Mouse (Mus musculus) gastrocnemius, adult 8-10 months (tissue): Measurements from ENCODE around the gene Cntrl. TPM values are rescaled to one million over a fixed set of nuclear protein-coding genes. Genes with fewer than 3 reads are reported as not detected.
A peak's percentile ranks its signal among the peaks of the same experiment; 100 is the strongest.

Experiments
- DNase-seq, 2 experiments: peaks; one replicate each; pipeline ENCODE4 v3.0.0; 2022; ENCODE audit warnings: low spot score in 2 of 2
- total RNA-seq, 4 experiments: library from RNA; stranded (reverse); gene quantifications; 2 replicates each; pipeline ENCODE4 v1.2.4; 2022

Gene Cntrl
- total RNA-seq, 4 experiments from 2014 or later: 4.1 to 6.0 (median 4.6) TPM

- DNase-seq: no peak
These were observed 64.4 kb downstream of the Cntrl start for GRCm38 (mm10) chr2:35173666-35174065.

- DNase-seq: no peak
These were observed 64.8 kb downstream of the Cntrl start for GRCm38 (mm10) chr2:35174100-35174499.

GRCm38 (mm10) chr2:35175281-35176065 lies 66.2 kb downstream of the Cntrl start:
- DNase-seq: no peak

GRCm38 (mm10) chr2:35178153-35178552 lies 68.9 kb downstream of the Cntrl start:
- DNase-seq: no peak

- DNase-seq: no peak
These were observed 73.9 kb downstream of the Cntrl start for GRCm38 (mm10) chr2:35183115-35183673.

- no peak for DNase-seq
These were observed 79.6 kb downstream of the Cntrl start for GRCm38 (mm10) chr2:35188929-35189328.

- no peak for DNase-seq
These were observed 84.7 kb downstream of the Cntrl start for GRCm38 (mm10) chr2:35193976-35194375.

- no peak for DNase-seq
These were observed 86.6 kb downstream of the Cntrl start for GRCm38 (mm10) chr2:35195626-35196544.

GRCm38 (mm10) chr2:35199541-35199940 lies 90.2 kb downstream of the Cntrl start:
- DNase-seq: no peak

- peak; percentile 10 to 18 for DNase-seq
These were observed 90.9 kb downstream of the Cntrl start for GRCm38 (mm10) chr2:35199971-35200897.

GRCm38 (mm10) chr2:35200898-35201668 lies 91.8 kb downstream of the Cntrl start, which contains the start of gene Rab14:
Gene Rab14, minus strand, starts transcription at chr2:35201120.
- peak; percentile 99 to 100 for DNase-seq

- no peak for DNase-seq
These were observed 94.4 kb downstream of the Cntrl start for GRCm38 (mm10) chr2:35203729-35204128.

GRCm38 (mm10) chr2:35206761-35207160 lies 97.5 kb downstream of the Cntrl start:
- no peak for DNase-seq

GRCm38 (mm10) chr2:35208054-35208453 lies 98.8 kb downstream of the Cntrl start:
- DNase-seq: no peak

- DNase-seq: no peak
These were observed 99.8 kb downstream of the Cntrl start for GRCm38 (mm10) chr2:35208931-35209665.

- no peak for DNase-seq
These were observed 102.4 kb downstream of the Cntrl start for GRCm38 (mm10) chr2:35211681-35212080.

- DNase-seq: no peak
These were observed 104.1 kb downstream of the Cntrl start for GRCm38 (mm10) chr2:35213345-35213910.

GRCm38 (mm10) chr2:35214881-35215358 lies 105.6 kb downstream of the Cntrl start:
- DNase-seq: peak; percentile 69 to 75

- no peak for DNase-seq
These were observed 106.1 kb downstream of the Cntrl start for GRCm38 (mm10) chr2:35215363-35215762.
